Mouse (Mus musculus) erythroblast, embryonic 14.5 days (primary cell): ENCODE measurements around the gene 1700034J05Rik.

Experiments used
- GATA1 ChIP-seq: IDR thresholded peaks from 2 replicates; pipeline ENCODE4 v1.6.1; 2012; ENCODE audit warnings: low read length, inconsistent platforms, mixed read lengths
- TAL1 ChIP-seq: IDR thresholded peaks from 3 replicates; pipeline ENCODE4 v1.6.1; 2012; ENCODE audit warnings: low read length, inconsistent platforms, mixed read lengths

- TF ChIP-seq GATA1 (no peak), TAL1 (no peak)
Observed at GRCm38 (mm10) chr6:146901929-146902328, 52.3 kb downstream of the 1700034J05Rik start.
